In genomic region chr7:58842818-58843217, GRCm38 (mm10) we compare ENCODE assay signal across 8 mouse cellular contexts.
DNase-seq lines count a peak whose midpoint lies in the region; ATAC-seq lines count a peak whose summit lies in the region.

No protein-coding gene starts in this region.

- H3K4me3 ChIP-seq in lung, embryonic 16.5 days (ENCODE audit: low read length) = no peak overlapping the region
- H3K4me3 ChIP-seq in embryonic facial prominence, embryonic 15.5 days (replicated peaks) = no peak overlapping the region
- H3K4me3 ChIP-seq in hindbrain, embryonic 14.5 days (replicated peaks; ENCODE audit: low read length) = no peak overlapping the region
- H3K4me3 ChIP-seq in liver, embryonic 12.5 days = no peak overlapping the region

- intact Hi-C loops in left cerebral cortex, postnatal 10 days (cut with DNase I) = no loop called here

- H3K27ac ChIP-seq in lung, embryonic 16.5 days (ENCODE audit: low read length) = peak overlapping the region; percentile 57
- H3K27ac ChIP-seq in embryonic facial prominence, embryonic 15.5 days (replicated peaks) = peak overlapping the region; percentile 69
- H3K27ac ChIP-seq in hindbrain, embryonic 14.5 days = peak overlapping the region; percentile 97
- no peak overlapping the region for H3K27ac ChIP-seq in liver, embryonic 12.5 days

- no peak for ATAC-seq in lung, embryonic 16.5 days (ENCODE audit: low read depth)
- no peak for ATAC-seq in embryonic facial prominence, embryonic 15.5 days (ENCODE audit: insufficient number of reproducible peaks, low FRiP score, low TSS enrichment, low read depth)
- ATAC-seq in hindbrain, embryonic 14.5 days (ENCODE audit: low FRiP score) = no peak; the same call in 1 of the 2 replicates
- ATAC-seq in liver, embryonic 12.5 days = no peak

- peaks cover 14% of the 10 kb centered on the region for H3K4me1 ChIP-seq in lung, embryonic 16.5 days (replicated peaks; ENCODE audit: control insufficient read depth, insufficient read depth, low read length)
- peaks cover 26% of the 10 kb centered on the region for H3K4me1 ChIP-seq in embryonic facial prominence, embryonic 15.5 days
- peaks cover 31% of the 10 kb centered on the region for H3K4me1 ChIP-seq in hindbrain, embryonic 14.5 days (replicated peaks; ENCODE audit: control insufficient read depth, insufficient read depth, low read length)
- 0 out of 2 replicates have a peak, but pooled peaks cover 3% of the 10 kb centered on the region for H3K4me1 ChIP-seq in liver, embryonic 12.5 days

- H3K4me2 ChIP-seq in lung, embryonic 16.5 days (ENCODE audit: low read depth, low read length) = no peak overlapping the region
- H3K4me2 ChIP-seq in embryonic facial prominence, embryonic 15.5 days (replicated peaks) = no peak overlapping the region
- H3K4me2 ChIP-seq in hindbrain, embryonic 14.5 days (replicated peaks) = no peak overlapping the region
- H3K4me2 ChIP-seq in liver, embryonic 12.5 days = no peak overlapping the region

- WGBS in lung, embryonic 16.5 days = 28% methylated on average over 3 of the region's 3 CpGs
- WGBS in embryonic facial prominence, embryonic 15.5 days = 36% methylated on average over 3 of the region's 3 CpGs
- 23% methylated on average over 3 of the region's 3 CpGs for WGBS in hindbrain, embryonic 14.5 days
- 41% methylated on average over 3 of the region's 3 CpGs for WGBS in liver, embryonic 12.5 days (ENCODE audit: insufficient replicate concordance)

- no peaks in the 10 kb centered on the region for H3K27me3 ChIP-seq in lung, embryonic 16.5 days (ENCODE audit: control insufficient read depth, insufficient read depth, low read depth, low read length)
- no peaks in the 10 kb centered on the region for H3K27me3 ChIP-seq in embryonic facial prominence, embryonic 15.5 days
- no peaks in the 10 kb centered on the region for H3K27me3 ChIP-seq in hindbrain, embryonic 14.5 days (ENCODE audit: control insufficient read depth, insufficient read depth, low read length)
- H3K27me3 ChIP-seq in liver, embryonic 12.5 days (replicated peaks) = no peaks in the 10 kb centered on the region

- no peaks in the 10 kb centered on the region for H3K9me3 ChIP-seq in lung, embryonic 16.5 days (ENCODE audit: control insufficient read depth, low read length)
- no peaks in the 10 kb centered on the region for H3K9me3 ChIP-seq in embryonic facial prominence, embryonic 15.5 days (replicated peaks)
- no peaks in the 10 kb centered on the region for H3K9me3 ChIP-seq in hindbrain, embryonic 14.5 days (ENCODE audit: control insufficient read depth, low read length)
- no peaks in the 10 kb centered on the region for H3K9me3 ChIP-seq in liver, embryonic 12.5 days (replicated peaks)

- H3K9ac ChIP-seq in lung, embryonic 16.5 days (ENCODE audit: low read length) = no peak overlapping the region
- H3K9ac ChIP-seq in embryonic facial prominence, embryonic 15.5 days = no peak overlapping the region
- 0 out of 2 replicates have a peak overlapping the region, but pooled peaks have one; percentile 0 for H3K9ac ChIP-seq in hindbrain, embryonic 14.5 days
- no peak overlapping the region for H3K9ac ChIP-seq in liver, embryonic 12.5 days

- DNase-seq in lung, postnatal 14 days = no peak
- peak; percentile 63 for DNase-seq in hindbrain, embryonic 14.5 days (ENCODE audit: low spot score)
- peak; percentile 44 for DNase-seq in skeletal muscle tissue, adult 2 months (ENCODE audit: low read depth, low spot score)
- no peak for DNase-seq in urinary bladder, postnatal 10 days (ENCODE audit: low spot score)
- DNase-seq in left cerebral cortex, postnatal 10 days (ENCODE audit: extremely low spot score in 1 of 2, low spot score in 2 of 2) = no peak

- no peaks in the 10 kb centered on the region for H3K36me3 ChIP-seq in lung, embryonic 16.5 days (ENCODE audit: control insufficient read depth, insufficient read depth, low read length)
- no peaks in the 10 kb centered on the region for H3K36me3 ChIP-seq in embryonic facial prominence, embryonic 15.5 days
- H3K36me3 ChIP-seq in hindbrain, embryonic 14.5 days (replicated peaks; ENCODE audit: control insufficient read depth, insufficient read depth) = no peaks in the 10 kb centered on the region
- no peaks in the 10 kb centered on the region for H3K36me3 ChIP-seq in liver, embryonic 12.5 days

Comparison
In these comparisons a context has a peak if more than half of its experiments do, and no peak if none do; other contexts are left out.
1. DNase-seq: peak in hindbrain, embryonic 14.5 days (single experiment) and skeletal muscle tissue, adult 2 months (single experiment); none in lung, postnatal 14 days (single experiment), urinary bladder, postnatal 10 days (single experiment) and left cerebral cortex, postnatal 10 days (0 of 2).